Mouse (Mus musculus) MEL (cell line): ENCODE measurements around the gene Ppfibp2.

Experiments used
- CHD1 ChIP-seq: IDR thresholded peaks from 2 replicates; pipeline ENCODE4 v1.6.1; 2012; ENCODE audit warnings: low read depth, mild to moderate bottlenecking, inconsistent platforms, low read length, improper control_type of control experiment
- CTCF ChIP-seq, 3 experiments: IDR thresholded peaks in 2 of 3; conservative IDR thresholded peaks in 1 of 3; 2 replicates each; pipeline ENCODE4 v1.5.1; 2011 to 2012; ENCODE audit warnings: low read length in 3 of 3, low read depth in 2 of 3, mild to moderate bottlenecking in 2 of 3, improper control_type of control experiment in 1 of 3, inconsistent platforms in 1 of 3, mixed read lengths in 1 of 3, moderate library complexity in 1 of 3; ENCODE audit not compliant: control insufficient read depth in 1 of 3, insufficient read depth in 1 of 3, poor library complexity in 1 of 3, severe bottlenecking in 1 of 3
- MAFK ChIP-seq: IDR thresholded peaks from 2 replicates; pipeline ENCODE4 v1.6.1; 2011; ENCODE audit warnings: low read depth, mild to moderate bottlenecking, low read length, improper control_type of control experiment, borderline replicate concordance
- MXI1 ChIP-seq: IDR thresholded peaks from 2 replicates; pipeline ENCODE4 v1.6.1; 2011; ENCODE audit warnings: mild to moderate bottlenecking, low read depth, low read length, improper control_type of control experiment
- POLR2A ChIP-seq, 2 experiments: IDR thresholded peaks; 2 replicates each; pipeline ENCODE4 v1.6.1; 2011 to 2012; ENCODE audit warnings: low read length in 2 of 2, mild to moderate bottlenecking in 2 of 2, control low read depth in 1 of 2, improper control_type of control experiment in 1 of 2, low read depth in 1 of 2, moderate library complexity in 1 of 2; ENCODE audit not compliant: control insufficient read depth in 1 of 2, insufficient read depth in 1 of 2, poor library complexity in 1 of 2
- POLR2AphosphoS5 ChIP-seq: IDR thresholded peaks from 2 replicates; pipeline ENCODE4 v1.6.1; 2012; ENCODE audit warnings: low read depth, borderline replicate concordance, mild to moderate bottlenecking, inconsistent platforms, low read length, moderate library complexity, mixed read lengths
- RCOR1 ChIP-seq: IDR thresholded peaks from 2 replicates; pipeline ENCODE4 v1.6.1; 2012; ENCODE audit warnings: low read depth, mild to moderate bottlenecking, inconsistent platforms, low read length, improper control_type of control experiment
- SMC3 ChIP-seq: IDR thresholded peaks from 2 replicates; pipeline ENCODE4 v1.6.1; 2011; ENCODE audit warnings: low read depth, low read length, improper control_type of control experiment
- TCF12 ChIP-seq: IDR thresholded peaks from 2 replicates; pipeline ENCODE4 v1.6.1; 2014; ENCODE audit warnings: low read depth, mild to moderate bottlenecking, inconsistent platforms, low read length, improper control_type of control experiment, moderate library complexity
- ZKSCAN1 ChIP-seq: IDR thresholded peaks from 2 replicates; pipeline ENCODE4 v1.6.1; 2012; ENCODE audit warnings: low read depth, mild to moderate bottlenecking, inconsistent platforms, low read length, improper control_type of control experiment, moderate library complexity

- no peak for TF ChIP-seq RCOR1
- TF ChIP-seq MXI1: no peak
- TF ChIP-seq SMC3: no peak
- TF ChIP-seq CTCF (IDR thresholded peaks at IDR 0.05 in 2 of 3, conservative IDR thresholded peaks at IDR 0.05 in 1 of 3; ENCODE audit: control insufficient read depth in 1 of 3, insufficient read depth in 1 of 3, low read depth in 2 of 3, low read length in 3 of 3, poor library complexity in 1 of 3, severe bottlenecking in 1 of 3): no peak
- TF ChIP-seq POLR2A (IDR thresholded peaks at IDR 0.05; ENCODE audit: control insufficient read depth in 1 of 2, insufficient read depth in 1 of 2, low read depth in 1 of 2, low read length in 2 of 2, poor library complexity in 1 of 2): no peak
- no peak for TF ChIP-seq CHD1
- no peak for TF ChIP-seq TCF12
- TF ChIP-seq POLR2AphosphoS5: no peak
- no peak for TF ChIP-seq ZKSCAN1
- TF ChIP-seq MAFK: no peak
Measured at GRCm38 (mm10) chr7:107618028-107618992, 23.3 kb downstream of the Ppfibp2 start.
